Mouse (Mus musculus) gastrocnemius, adult 8-10 months (tissue): ENCODE results near the gene Dnajb11. TPM values are rescaled to one million over a fixed set of nuclear protein-coding genes. Genes with fewer than 3 reads are reported as not detected.
A peak's percentile ranks its signal among the peaks of the same experiment; 100 is the strongest.

Experiments used
- DNase-seq, 2 experiments: peaks; one replicate each; pipeline ENCODE4 v3.0.0; 2022; ENCODE audit warnings: low spot score in 2 of 2
- total RNA-seq, 4 experiments: library from RNA; stranded (reverse); gene quantifications; 2 replicates each; pipeline ENCODE4 v1.2.4; 2022

Dnajb11 gene
- total RNA-seq = 10 to 100 TPM; 35.9 to 41.6 (median 37.0) TPM

GRCm38 (mm10) chr16:22857431-22858113 lies at the start of gene Dnajb11, which contains the start of gene Tbccd1:
Gene Dnajb11, plus strand, starts transcription at chr16:22857845.
Gene Tbccd1, minus strand, starts transcription at chr16:22857669.
- DNase-seq = peak; percentile 97 to 98

- DNase-seq = no peak
These were observed 46.2 kb upstream of the Dnajb11 start, which contains the start of gene Crygs for GRCm38 (mm10) chr16:22811477-22811876. Gene Crygs, minus strand, starts transcription at chr16:22811577.

- DNase-seq = no peak
These were observed 36.9 kb upstream of the Dnajb11 start for GRCm38 (mm10) chr16:22820731-22821130.

GRCm38 (mm10) chr16:22832932-22833525 lies 24.6 kb upstream of the Dnajb11 start:
- DNase-seq = no peak

- no peak for DNase-seq
These were observed 18.3 kb upstream of the Dnajb11 start for GRCm38 (mm10) chr16:22839146-22839857.

- no peak for DNase-seq
These were observed 14.8 kb upstream of the Dnajb11 start for GRCm38 (mm10) chr16:22842871-22843270.

GRCm38 (mm10) chr16:22844061-22844801 lies 13.4 kb upstream of the Dnajb11 start:
- DNase-seq = peak; percentile 31 to 48

- DNase-seq = no peak
These were observed 12.8 kb upstream of the Dnajb11 start for GRCm38 (mm10) chr16:22844834-22845233.

GRCm38 (mm10) chr16:22845481-22845880 lies 12.2 kb upstream of the Dnajb11 start:
- DNase-seq = no peak

- no peak for DNase-seq
These were observed 10.0 kb upstream of the Dnajb11 start for GRCm38 (mm10) chr16:22847686-22848085.

- DNase-seq = no peak
These were observed 9.3 kb upstream of the Dnajb11 start for GRCm38 (mm10) chr16:22848331-22848730.

GRCm38 (mm10) chr16:22852709-22853108 lies 4.9 kb upstream of the Dnajb11 start:
- DNase-seq = no peak

GRCm38 (mm10) chr16:22856773-22857172 lies 872 bp upstream of the Dnajb11 start:
- DNase-seq = no peak

GRCm38 (mm10) chr16:22872397-22872796 lies 14.8 kb downstream of the Dnajb11 start:
- no peak for DNase-seq

- DNase-seq = no peak
These were observed 15.7 kb downstream of the Dnajb11 start for GRCm38 (mm10) chr16:22873369-22873768.

- DNase-seq = no peak
These were observed 18.8 kb downstream of the Dnajb11 start for GRCm38 (mm10) chr16:22876218-22877043.

- DNase-seq = no peak
These were observed 20.2 kb downstream of the Dnajb11 start for GRCm38 (mm10) chr16:22877660-22878390.

GRCm38 (mm10) chr16:22878716-22879115 lies 21.1 kb downstream of the Dnajb11 start:
- no peak for DNase-seq

GRCm38 (mm10) chr16:22879945-22880595 lies 22.4 kb downstream of the Dnajb11 start:
- DNase-seq = no peak
